Comparison of ENCODE assay signal across 21 mouse cellular contexts in genomic region chr13:73306430-73306829, GRCm38 (mm10). TPM values are rescaled to one million over a fixed set of nuclear protein-coding genes. Genes with fewer than 3 reads are reported as not detected.
DNase-seq lines count a peak whose midpoint lies in the region; ATAC-seq and TF ChIP-seq lines count a peak whose summit lies in the region.
"Had no signal": no experiment of that assay in that cellular context is flagged by ENCODE, and none has a peak within 500 bp of the region (broad histone marks: within the 10 kb centered on the region; RNA-seq: fewer than 3 reads in every experiment).

No protein-coding gene starts in this region.

- 64% methylated on average over 4 of the region's 4 CpGs for WGBS in embryonic facial prominence, embryonic 14.5 days
- 56% methylated on average over 4 of the region's 4 CpGs for WGBS in embryonic facial prominence, embryonic 10.5 days
- WGBS in heart, embryonic 11.5 days (ENCODE audit: insufficient replicate concordance) = 63% methylated on average over 4 of the region's 4 CpGs
- 43% methylated on average over 4 of the region's 4 CpGs for WGBS in limb, embryonic 14.5 days
- WGBS in limb, embryonic 10.5 days = 66% methylated on average over 4 of the region's 4 CpGs
- 27% methylated on average over 4 of the region's 4 CpGs for WGBS in midbrain, embryonic 14.5 days

- DNase-seq in embryonic facial prominence, embryonic 14.5 days (ENCODE audit: low spot score) = peak; percentile 25
- no peak for DNase-seq in embryonic facial prominence, embryonic 10.5 days (ENCODE audit: low spot score)
- DNase-seq in heart, adult 11 months = no peak
- no peak for DNase-seq in limb, embryonic 14.5 days (ENCODE audit: low spot score)
- DNase-seq in limb, embryonic 10.5 days (ENCODE audit: low spot score) = no peak
- DNase-seq in midbrain, embryonic 14.5 days = peak; percentile 34
- DNase-seq in frontal cortex, postnatal 10 days (ENCODE audit: low spot score in 2 of 2) = no peak
- DNase-seq: adrenal gland, postnatal 14 days; cerebellum, adult 9-11 months; gastrocnemius, postnatal 36 days; kidney, adult 11 months; kidney, postnatal 36 days; layer of hippocampus, postnatal 36 days; lung, adult 18-20 months; lung, postnatal 10 days; right cerebral cortex, postnatal 25 days; spleen, adult 18-20 months had no signal

- H3K27ac ChIP-seq in embryonic facial prominence, embryonic 14.5 days (replicated peaks; ENCODE audit: low read depth, low read length) = no peak overlapping the region
- H3K27ac ChIP-seq in embryonic facial prominence, embryonic 10.5 days (replicated peaks) = no peak overlapping the region
- H3K27ac ChIP-seq in heart, embryonic 11.5 days (ENCODE audit: low read depth, low read length) = peak overlapping the region; percentile 85; the same call in 1 of the 2 replicates
- no peak overlapping the region for H3K27ac ChIP-seq in limb, embryonic 14.5 days (replicated peaks; ENCODE audit: low read depth, low read length)
- H3K27ac ChIP-seq in limb, embryonic 10.5 days = no peak overlapping the region
- no peak overlapping the region for H3K27ac ChIP-seq in midbrain, embryonic 14.5 days (replicated peaks; ENCODE audit: low read depth, low read length)
- H3K27ac ChIP-seq: kidney, embryonic 15.5 days; limb, embryonic 12.5 days; liver, embryonic 12.5 days had no signal

- H3K36me3 ChIP-seq in embryonic facial prominence, embryonic 14.5 days (ENCODE audit: control insufficient read depth, insufficient read depth, low read length) = no peaks in the 10 kb centered on the region
- no peaks in the 10 kb centered on the region for H3K36me3 ChIP-seq in embryonic facial prominence, embryonic 10.5 days (replicated peaks)
- no peaks in the 10 kb centered on the region for H3K36me3 ChIP-seq in heart, embryonic 11.5 days (ENCODE audit: control insufficient read depth, insufficient read depth, low read length)
- H3K36me3 ChIP-seq in limb, embryonic 14.5 days (ENCODE audit: control insufficient read depth, insufficient read depth, low read length) = no peaks in the 10 kb centered on the region
- no peaks in the 10 kb centered on the region for H3K36me3 ChIP-seq in limb, embryonic 10.5 days
- no peaks in the 10 kb centered on the region for H3K36me3 ChIP-seq in midbrain, embryonic 14.5 days (ENCODE audit: control insufficient read depth, insufficient read depth, low read length)
- H3K36me3 ChIP-seq: kidney, embryonic 15.5 days; limb, embryonic 12.5 days; liver, embryonic 12.5 days had no signal

- no peak overlapping the region for H3K4me2 ChIP-seq in embryonic facial prominence, embryonic 14.5 days (ENCODE audit: low read depth, low read length)
- no peak overlapping the region for H3K4me2 ChIP-seq in heart, embryonic 11.5 days
- no peak overlapping the region for H3K4me2 ChIP-seq in limb, embryonic 14.5 days (replicated peaks; ENCODE audit: low read depth, low read length, severe bottlenecking)
- H3K4me2 ChIP-seq in midbrain, embryonic 14.5 days (ENCODE audit: low read length) = no peak overlapping the region
- H3K4me2 ChIP-seq: kidney, embryonic 15.5 days; limb, embryonic 12.5 days; liver, embryonic 12.5 days had no signal

- H3K27me3 ChIP-seq in embryonic facial prominence, embryonic 14.5 days (replicated peaks; ENCODE audit: control insufficient read depth, insufficient read depth, low read length) = no peaks in the 10 kb centered on the region
- H3K27me3 ChIP-seq in embryonic facial prominence, embryonic 10.5 days (replicated peaks; ENCODE audit: low read depth, poor library complexity, severe bottlenecking) = peaks cover 37% of the 10 kb centered on the region
- peaks cover 5% of the 10 kb centered on the region; the same call in 1 of the 2 replicates for H3K27me3 ChIP-seq in heart, embryonic 11.5 days (ENCODE audit: control insufficient read depth, insufficient read depth, low read length)
- H3K27me3 ChIP-seq in limb, embryonic 14.5 days (ENCODE audit: control insufficient read depth, insufficient read depth, low read length) = no peaks in the 10 kb centered on the region
- H3K27me3 ChIP-seq in limb, embryonic 10.5 days (ENCODE audit: low read depth, poor library complexity, severe bottlenecking) = peaks cover 19% of the 10 kb centered on the region; the same call in 1 of the 2 replicates
- peaks cover 3% of the 10 kb centered on the region; the same call in 1 of the 2 replicates for H3K27me3 ChIP-seq in midbrain, embryonic 14.5 days (ENCODE audit: control insufficient read depth, insufficient read depth, low read length)

- H3K9ac ChIP-seq in embryonic facial prominence, embryonic 14.5 days (ENCODE audit: low read depth, low read length) = no peak overlapping the region
- H3K9ac ChIP-seq in heart, embryonic 11.5 days (ENCODE audit: low read depth, low read length) = no peak overlapping the region; the same call in 1 of the 2 replicates
- H3K9ac ChIP-seq in limb, embryonic 14.5 days (ENCODE audit: low read depth, low read length, severe bottlenecking) = no peak overlapping the region
- no peak overlapping the region for H3K9ac ChIP-seq in midbrain, embryonic 14.5 days (replicated peaks; ENCODE audit: low read length)
- H3K9ac ChIP-seq: kidney, embryonic 15.5 days; limb, embryonic 12.5 days; liver, embryonic 12.5 days had no signal

- no peak for TF ChIP-seq POLR2A in limb, embryonic 14.5 days (IDR thresholded peaks at IDR 0.05; ENCODE audit: borderline replicate concordance, extremely low read depth, insufficient read depth, insufficient read length)

- peak; percentile 69 for ATAC-seq in embryonic facial prominence, embryonic 14.5 days (ENCODE audit: low read depth)
- ATAC-seq in heart, embryonic 11.5 days (replicated peaks; ENCODE audit: insufficient number of reproducible peaks, low FRiP score, low TSS enrichment) = no peak
- peak; percentile 56; the same call in 1 of the 2 replicates for ATAC-seq in limb, embryonic 14.5 days (ENCODE audit: low FRiP score, low read depth)
- ATAC-seq in midbrain, embryonic 14.5 days (ENCODE audit: low FRiP score, low TSS enrichment) = no peak
- ATAC-seq: liver, embryonic 12.5 days had no signal

- no peaks in the 10 kb centered on the region for H3K4me1 ChIP-seq in embryonic facial prominence, embryonic 14.5 days (ENCODE audit: control insufficient read depth, insufficient read depth, low read length)
- peaks cover 11% of the 10 kb centered on the region; the same call in 1 of the 2 replicates for H3K4me1 ChIP-seq in embryonic facial prominence, embryonic 10.5 days
- peaks cover 29% of the 10 kb centered on the region for H3K4me1 ChIP-seq in heart, embryonic 11.5 days (ENCODE audit: control insufficient read depth, insufficient read depth, low read length)
- no peaks in the 10 kb centered on the region for H3K4me1 ChIP-seq in limb, embryonic 14.5 days (ENCODE audit: control insufficient read depth, insufficient read depth, low read length)
- H3K4me1 ChIP-seq in limb, embryonic 10.5 days = peaks cover 11% of the 10 kb centered on the region; the same call in 1 of the 2 replicates
- peaks cover 16% of the 10 kb centered on the region for H3K4me1 ChIP-seq in midbrain, embryonic 14.5 days (ENCODE audit: control insufficient read depth, insufficient read depth, low read length)
- H3K4me1 ChIP-seq: kidney, embryonic 15.5 days had no signal

- no peaks in the 10 kb centered on the region for H3K9me3 ChIP-seq in embryonic facial prominence, embryonic 14.5 days (ENCODE audit: control insufficient read depth, low read length)
- no peaks in the 10 kb centered on the region for H3K9me3 ChIP-seq in embryonic facial prominence, embryonic 10.5 days
- no peaks in the 10 kb centered on the region for H3K9me3 ChIP-seq in heart, embryonic 11.5 days (replicated peaks; ENCODE audit: control insufficient read depth, low read length)
- H3K9me3 ChIP-seq in limb, embryonic 14.5 days (ENCODE audit: control insufficient read depth, low read length) = no peaks in the 10 kb centered on the region
- H3K9me3 ChIP-seq in limb, embryonic 10.5 days (replicated peaks) = no peaks in the 10 kb centered on the region
- no peaks in the 10 kb centered on the region for H3K9me3 ChIP-seq in midbrain, embryonic 14.5 days (ENCODE audit: control insufficient read depth, low read length)
- H3K9me3 ChIP-seq: kidney, embryonic 15.5 days; limb, embryonic 12.5 days; liver, embryonic 12.5 days had no signal

- H3K4me3 ChIP-seq in embryonic facial prominence, embryonic 14.5 days (ENCODE audit: low read depth, low read length) = no peak overlapping the region
- H3K4me3 ChIP-seq in embryonic facial prominence, embryonic 10.5 days = no peak overlapping the region
- no peak overlapping the region for H3K4me3 ChIP-seq in heart, embryonic 11.5 days (ENCODE audit: low read depth, low read length)
- no peak overlapping the region for H3K4me3 ChIP-seq in limb, embryonic 14.5 days (replicated peaks; ENCODE audit: low read length)
- H3K4me3 ChIP-seq in limb, embryonic 10.5 days = no peak overlapping the region
- H3K4me3 ChIP-seq in midbrain, embryonic 14.5 days (replicated peaks; ENCODE audit: low read depth, low read length) = no peak overlapping the region
- H3K4me3 ChIP-seq: kidney, embryonic 15.5 days; limb, embryonic 12.5 days; liver, embryonic 12.5 days had no signal

RNA-seq across cellular contexts. Expression of gene Mrpl36, which starts 21.9 kb away (rescaled TPM):
- 103 and 115 TPM in 2 replicates for polyA plus RNA-seq in embryonic facial prominence, embryonic 14.5 days (2014; fragmentation: Nextera tagmentation; extraction: Ambion mirVana)
- 135 and 140 TPM in 2 replicates for polyA plus RNA-seq in embryonic facial prominence, embryonic 10.5 days (2016; fragmentation: Nextera tagmentation; extraction: Ambion mirVana)
- polyA plus RNA-seq in heart, embryonic 11.5 days (2014; fragmentation: Nextera tagmentation; extraction: Ambion mirVana) = 155 and 170 TPM in 2 replicates
- 91.9 and 102 TPM in 2 replicates for polyA plus RNA-seq in limb, embryonic 14.5 days (2012; rRNA removed)
- polyA plus RNA-seq in limb, embryonic 14.5 days (2014; fragmentation: Nextera tagmentation; extraction: Ambion mirVana) = 116 and 122 TPM in 2 replicates
- polyA plus RNA-seq in limb, embryonic 10.5 days (2016; fragmentation: Nextera tagmentation; extraction: Ambion mirVana) = 94.1 and 101 TPM in 2 replicates
- polyA plus RNA-seq in midbrain, embryonic 14.5 days (2014; fragmentation: Nextera tagmentation; extraction: Ambion mirVana) = 80.0 and 88.5 TPM in 2 replicates

RNA-seq across cellular contexts. Expression of gene Ndufs6, which starts 21.9 kb away (rescaled TPM):
- polyA plus RNA-seq in embryonic facial prominence, embryonic 14.5 days (2014; fragmentation: Nextera tagmentation; extraction: Ambion mirVana) = 347 and 386 TPM in 2 replicates
- 401 and 406 TPM in 2 replicates for polyA plus RNA-seq in embryonic facial prominence, embryonic 10.5 days (2016; fragmentation: Nextera tagmentation; extraction: Ambion mirVana)
- 545 and 546 TPM in 2 replicates for polyA plus RNA-seq in heart, embryonic 11.5 days (2014; fragmentation: Nextera tagmentation; extraction: Ambion mirVana)
- polyA plus RNA-seq in limb, embryonic 14.5 days (2012; rRNA removed) = 159 and 199 TPM in 2 replicates
- polyA plus RNA-seq in limb, embryonic 14.5 days (2014; fragmentation: Nextera tagmentation; extraction: Ambion mirVana) = 377 and 393 TPM in 2 replicates
- 398 and 399 TPM in 2 replicates for polyA plus RNA-seq in limb, embryonic 10.5 days (2016; fragmentation: Nextera tagmentation; extraction: Ambion mirVana)
- polyA plus RNA-seq in midbrain, embryonic 14.5 days (2014; fragmentation: Nextera tagmentation; extraction: Ambion mirVana) = 355 and 484 TPM in 2 replicates

RNA-seq across cellular contexts. Expression of gene Irx4, which starts 46.2 kb away (rescaled TPM):
- 4.6 and 7.5 TPM in 2 replicates for polyA plus RNA-seq in embryonic facial prominence, embryonic 14.5 days (2014; fragmentation: Nextera tagmentation; extraction: Ambion mirVana)
- polyA plus RNA-seq in embryonic facial prominence, embryonic 10.5 days (2016; fragmentation: Nextera tagmentation; extraction: Ambion mirVana) = 3.8 and 4.1 TPM in 2 replicates
- 39.2 and 45.9 TPM in 2 replicates for polyA plus RNA-seq in heart, embryonic 11.5 days (2014; fragmentation: Nextera tagmentation; extraction: Ambion mirVana)
- 6.7 and 7.4 TPM in 2 replicates for polyA plus RNA-seq in limb, embryonic 14.5 days (2012; rRNA removed)
- 8.9 TPM in 2 replicates for polyA plus RNA-seq in limb, embryonic 14.5 days (2014; fragmentation: Nextera tagmentation; extraction: Ambion mirVana)
- 2.3 and 3.8 TPM in 2 replicates for polyA plus RNA-seq in limb, embryonic 10.5 days (2016; fragmentation: Nextera tagmentation; extraction: Ambion mirVana)
- polyA plus RNA-seq in midbrain, embryonic 14.5 days (2014; fragmentation: Nextera tagmentation; extraction: Ambion mirVana) = 2.3 and 3.0 TPM in 2 replicates

Comparison
In these comparisons a context has a peak if more than half of its experiments do, and no peak if none do; other contexts are left out.
1. DNase-seq: peak in embryonic facial prominence, embryonic 14.5 days (single experiment) and midbrain, embryonic 14.5 days (single experiment); none in embryonic facial prominence, embryonic 10.5 days (single experiment), heart, adult 11 months (single experiment), limb, embryonic 14.5 days (single experiment), limb, embryonic 10.5 days (single experiment) and frontal cortex, postnatal 10 days (0 of 2).
2. ATAC-seq: peak in embryonic facial prominence, embryonic 14.5 days (single experiment) and limb, embryonic 14.5 days (single experiment); none in heart, embryonic 11.5 days (single experiment) and midbrain, embryonic 14.5 days (single experiment).